Mouse (Mus musculus) embryo, embryonic 9.5 days (tissue): ENCODE data around the gene Hist1h2bq.

Source experiments
- DNase-seq: peaks from one replicate; pipeline ENCODE4 v3.0.0-alpha.2; 2017; ENCODE audit errors: extremely low spot score

Hist1h2bq gene

GRCm38 (mm10) chr13:21789925-21790324, 20.1 kb downstream of the Hist1h2bq start:
- no peak for DNase-seq

- peak; percentile 63 for DNase-seq
Observed at GRCm38 (mm10) chr13:21787760-21788593, 22.0 kb downstream of the Hist1h2bq start.

- DNase-seq: peak; percentile 95
Observed at GRCm38 (mm10) chr13:21786899-21787629, 22.9 kb downstream of the Hist1h2bq start, which contains the start of the genes Hist1h2an and Hist1h2bp. Gene Hist1h2an (minus strand): TSS chr13:21787218. Gene Hist1h2bp (plus strand): TSS chr13:21787461.

- peak; percentile 74 for DNase-seq
Observed at GRCm38 (mm10) chr13:21786189-21786898, 23.7 kb downstream of the Hist1h2bq start.

- peak; percentile 45 for DNase-seq
Observed at GRCm38 (mm10) chr13:21784311-21784710, 25.7 kb downstream of the Hist1h2bq start.

GRCm38 (mm10) chr13:21783734-21784161, 26.2 kb downstream of the Hist1h2bq start:
- DNase-seq: peak; percentile 76

GRCm38 (mm10) chr13:21783255-21783617, 26.8 kb downstream of the Hist1h2bq start, which contains the start of gene Hist1h3i:
Gene Hist1h3i (minus strand): TSS chr13:21783370.
- peak; percentile 91 for DNase-seq

- DNase-seq: peak; percentile 82
Observed at GRCm38 (mm10) chr13:21782361-21783254, 27.4 kb downstream of the Hist1h2bq start.

GRCm38 (mm10) chr13:21781639-21782038, 28.4 kb downstream of the Hist1h2bq start:
- DNase-seq: no peak

- peak; percentile 50 for DNase-seq
Observed at GRCm38 (mm10) chr13:21781021-21781555, 28.9 kb downstream of the Hist1h2bq start.

GRCm38 (mm10) chr13:21779767-21780731, 29.9 kb downstream of the Hist1h2bq start, which contains the start of gene Hist1h1b:
Gene Hist1h1b (minus strand): TSS chr13:21780625.
- peak; percentile 92 for DNase-seq

GRCm38 (mm10) chr13:21778814-21779766, 30.9 kb downstream of the Hist1h2bq start:
- peak; percentile 85 for DNase-seq
